Mouse (Mus musculus) embryonic facial prominence, embryonic 11.5 days (tissue): ENCODE measurements around the gene Adk. TPM values are rescaled to one million over a fixed set of nuclear protein-coding genes. Genes with fewer than 3 reads are reported as not detected.
A peak's percentile ranks its signal among the peaks of the same experiment; 100 is the strongest.

Source experiments
- ATAC-seq: fragments of 200-750 bp; cut with Nextera tagmentation; replicated peaks from 2 replicates; pipeline ENCODE4 v1.8.0; 2017; ENCODE audit warnings: low read depth; ENCODE audit not compliant: insufficient number of reproducible peaks, low FRiP score, low TSS enrichment
- DNase-seq: peaks from one replicate; pipeline ENCODE4 v3.0.0-alpha.2; 2015; ENCODE audit warnings: low spot score
- H3K27ac ChIP-seq: fragments of 300-500 bp; sonication (generic); replicated peaks from 2 replicates; pipeline ENCODE4 v1.5.1; 2014; ENCODE audit warnings: mild to moderate bottlenecking, low read depth, low read length, control low read depth
- H3K27me3 ChIP-seq: fragments of 300-500 bp; sonication (generic); 2 replicates; pipeline ENCODE4 v1.6.1; 2014; ENCODE audit warnings: mild to moderate bottlenecking, low read length, moderate library complexity, mixed read lengths; ENCODE audit not compliant: control insufficient read depth, insufficient read depth
- H3K36me3 ChIP-seq: fragments of 300-500 bp; sonication (generic); replicated peaks from 2 replicates; pipeline ENCODE4 v1.6.1; 2014; ENCODE audit warnings: low read depth, mild to moderate bottlenecking, low read length, moderate library complexity, mixed read lengths; ENCODE audit not compliant: control insufficient read depth, insufficient read depth
- H3K4me1 ChIP-seq: fragments of 300-500 bp; sonication (generic); 2 replicates; pipeline ENCODE4 v1.6.1; 2014; ENCODE audit warnings: low read length, mixed read lengths; ENCODE audit not compliant: control insufficient read depth, insufficient read depth
- H3K4me2 ChIP-seq: fragments of 300-500 bp; sonication (generic); 2 replicates; pipeline ENCODE4 v1.6.1; 2014; ENCODE audit warnings: low read depth, mild to moderate bottlenecking, control low read depth, low read length, moderate library complexity
- H3K4me3 ChIP-seq: fragments of 300-500 bp; sonication (generic); 2 replicates; pipeline ENCODE4 v1.5.1; 2014; ENCODE audit warnings: low read depth, low read length, control low read depth
- H3K9ac ChIP-seq: fragments of 300-500 bp; sonication (generic); replicated peaks from 2 replicates; pipeline ENCODE4 v1.6.1; 2014; ENCODE audit warnings: mild to moderate bottlenecking, control low read depth, low read length
- H3K9me3 ChIP-seq: fragments of 300-500 bp; sonication (generic); replicated peaks from 2 replicates; pipeline ENCODE4 v1.6.1; 2016; ENCODE audit warnings: mild to moderate bottlenecking, low read length, inconsistent platforms, mixed read lengths; ENCODE audit not compliant: control insufficient read depth
- WGBS: fragments of 180-500 bp; shearing (Covaris S2); extraction: QIAGEN DNeasy Blood & Tissue Kit; methylation state at CpG from one replicate; pipeline ENCODE4 v1.1.7; 2014; 5-methylcytosine and 5-hydroxymethylcytosine counted together
- polyA plus RNA-seq: library from polyadenylated mRNA; unstranded; fragments of >200 nt; fragmentation: Nextera tagmentation; extraction: Ambion mirVana; gene quantifications from 2 replicates; pipeline ENCODE4 v1.2.1, GENCODE M21; 2014

Gene Adk
- polyA plus RNA-seq, 1 experiment from 2014 or later: 178 TPM

- ATAC-seq (no peak), DNase-seq (no peak)
- Histone ChIP-seq H3K36me3 (no peaks in the 10 kb centered on the region), H3K4me1 (no peaks in the 10 kb centered on the region), H3K27ac (no peak overlapping the region), H3K4me3 (no peak overlapping the region), H3K9me3 (no peaks in the 10 kb centered on the region), H3K9ac (no peak overlapping the region), H3K27me3 (no peaks in the 10 kb centered on the region), H3K4me2 (no peak overlapping the region)
- WGBS: 89% methylated on average over 5 of the region's 5 CpGs
These were observed 17.2 kb downstream of the Adk start for GRCm38 (mm10) chr14:21069594-21069993.

GRCm38 (mm10) chr14:21073981-21074380 is 21.6 kb downstream of the Adk start:
- no peak for ATAC-seq
- no peak overlapping the region for H3K27ac ChIP-seq

GRCm38 (mm10) chr14:21074398-21075320 is 22.3 kb downstream of the Adk start:
- Histone ChIP-seq H3K27me3 (no peaks in the 10 kb centered on the region), H3K9ac (no peak overlapping the region), H3K27ac (no peak overlapping the region), H3K9me3 (no peaks in the 10 kb centered on the region), H3K4me3 (no peak overlapping the region), H3K4me1 (no peaks in the 10 kb centered on the region), H3K4me2 (no peak overlapping the region; the same call in 1 of the 2 replicates), H3K36me3 (no peaks in the 10 kb centered on the region)
- 59% methylated on average over 11 of the region's 11 CpGs for WGBS
- ATAC-seq (no peak), DNase-seq (no peak)

More at GRCm38 (mm10) chr14:21073981-21074380, 21.6 kb downstream of the Adk start:
- Histone ChIP-seq H3K36me3 (no peaks in the 10 kb centered on the region), H3K27me3 (no peaks in the 10 kb centered on the region), H3K4me1 (no peaks in the 10 kb centered on the region), H3K9me3 (no peaks in the 10 kb centered on the region), H3K4me2 (no peak overlapping the region), H3K9ac (no peak overlapping the region), H3K4me3 (no peak overlapping the region)
- WGBS: 74% methylated on average over 3 of the region's 3 CpGs
- no peak for DNase-seq

- peak; percentile 97 for ATAC-seq
- WGBS: under 1% methylated on average over 59 of the region's 59 CpGs
These were observed 23.6 kb downstream of the Adk start for GRCm38 (mm10) chr14:21075751-21076500.

GRCm38 (mm10) chr14:21076501-21077194 is 24.3 kb downstream of the Adk start:
- 46% methylated on average over 7 of the region's 7 CpGs for WGBS
- peak overlapping the region; percentile 82 for H3K4me2 ChIP-seq
- no peaks in the 10 kb centered on the region for H3K36me3 ChIP-seq
- no peak overlapping the region for H3K27ac ChIP-seq
- ATAC-seq (peak; percentile 75), DNase-seq (no peak)
- H3K27me3 ChIP-seq: no peaks in the 10 kb centered on the region
- peak overlapping the region; percentile 83 for H3K9ac ChIP-seq
- H3K4me1 ChIP-seq: no peaks in the 10 kb centered on the region
- H3K9me3 ChIP-seq: no peaks in the 10 kb centered on the region
- peak overlapping the region; percentile 51 for H3K4me3 ChIP-seq

More at GRCm38 (mm10) chr14:21075751-21076500, 23.6 kb downstream of the Adk start:
- peak overlapping the region; percentile 51 for H3K4me3 ChIP-seq
- DNase-seq: peak; percentile 92
- no peaks in the 10 kb centered on the region for H3K4me1 ChIP-seq
- H3K36me3 ChIP-seq: no peaks in the 10 kb centered on the region
- peak overlapping the region; percentile 82 for H3K4me2 ChIP-seq
- H3K9ac ChIP-seq: peak overlapping the region; percentile 83
- H3K27me3 ChIP-seq: no peaks in the 10 kb centered on the region
- peak overlapping the region; percentile 72; the same call in 1 of the 2 replicates for H3K27ac ChIP-seq
- no peaks in the 10 kb centered on the region for H3K9me3 ChIP-seq

GRCm38 (mm10) chr14:21077939-21078338 is 25.6 kb downstream of the Adk start:
- Histone ChIP-seq H3K4me2 (no peak overlapping the region), H3K27ac (no peak overlapping the region), H3K9me3 (no peaks in the 10 kb centered on the region), H3K4me3 (no peak overlapping the region), H3K36me3 (no peaks in the 10 kb centered on the region), H3K4me1 (no peaks in the 10 kb centered on the region), H3K27me3 (no peaks in the 10 kb centered on the region), H3K9ac (no peak overlapping the region)
- ATAC-seq (no peak), DNase-seq (no peak)
- 80% methylated on average over 4 of the region's 4 CpGs for WGBS

GRCm38 (mm10) chr14:21078511-21078910 is 26.1 kb downstream of the Adk start:
- DNase-seq (no peak), ATAC-seq (no peak)
- Histone ChIP-seq H3K9ac (no peak overlapping the region), H3K27me3 (no peaks in the 10 kb centered on the region), H3K9me3 (no peaks in the 10 kb centered on the region), H3K4me3 (no peak overlapping the region), H3K36me3 (no peaks in the 10 kb centered on the region), H3K4me1 (no peaks in the 10 kb centered on the region), H3K27ac (no peak overlapping the region), H3K4me2 (no peak overlapping the region)
